Mouse (Mus musculus) limb, embryonic 13.5 days (tissue): ENCODE results near the gene Wdr5. TPM values are rescaled to one million over a fixed set of nuclear protein-coding genes. Genes with fewer than 3 reads are reported as not detected.
A peak's percentile ranks its signal among the peaks of the same experiment; 100 is the strongest.

Source experiments
- ATAC-seq: fragments of 200-750 bp; cut with Nextera tagmentation; 2 replicates; pipeline ENCODE4 v1.8.0; 2017; ENCODE audit warnings: low read depth, moderate number of reproducible peaks, moderate TSS enrichment; ENCODE audit not compliant: low FRiP score
- H3K27ac ChIP-seq: fragments of 300-500 bp; sonication (generic); 2 replicates; pipeline ENCODE4 v1.5.1; 2015; ENCODE audit warnings: inconsistent platforms, mild to moderate bottlenecking, moderate library complexity
- H3K27me3 ChIP-seq: fragments of 300-500 bp; sonication (generic); 2 replicates; pipeline ENCODE4 v1.6.1; 2015; ENCODE audit warnings: mild to moderate bottlenecking, inconsistent platforms
- H3K36me3 ChIP-seq: fragments of 300-500 bp; sonication (generic); 2 replicates; pipeline ENCODE4 v1.6.1; 2015; ENCODE audit warnings: inconsistent platforms, mild to moderate bottlenecking, moderate library complexity
- H3K4me1 ChIP-seq: fragments of 300-500 bp; sonication (generic); 2 replicates; pipeline ENCODE4 v1.6.1; 2015; ENCODE audit warnings: inconsistent platforms
- H3K4me2 ChIP-seq: fragments of 300-500 bp; sonication (generic); replicated peaks from 2 replicates; pipeline ENCODE4 v1.6.1; 2015; ENCODE audit warnings: inconsistent platforms, mild to moderate bottlenecking, moderate library complexity
- H3K4me3 ChIP-seq: fragments of 300-500 bp; sonication (generic); 2 replicates; pipeline ENCODE4 v1.5.1; 2015; ENCODE audit warnings: moderate library complexity, mild to moderate bottlenecking, inconsistent platforms
- H3K9ac ChIP-seq: fragments of 300-500 bp; sonication (generic); 2 replicates; pipeline ENCODE4 v1.6.1; 2015; ENCODE audit warnings: mild to moderate bottlenecking, inconsistent platforms
- H3K9me3 ChIP-seq: fragments of 300-500 bp; sonication (generic); 2 replicates; pipeline ENCODE4 v1.6.1; 2016; ENCODE audit warnings: inconsistent platforms
- WGBS: fragments of 180-500 bp; shearing (Covaris S2); methylation state at CpG from one replicate; pipeline ENCODE4 v1.1.7; 2015; 5-methylcytosine and 5-hydroxymethylcytosine counted together
- polyA plus RNA-seq: library from polyadenylated mRNA; unstranded; fragments of >200 nt; fragmentation: Nextera tagmentation; extraction: Ambion mirVana; gene quantifications from 2 replicates; pipeline ENCODE4 v1.2.1, GENCODE M21; 2015

Wdr5 gene
- polyA plus RNA-seq = 62.5 and 63.6 TPM in 2 replicates

DNA sequence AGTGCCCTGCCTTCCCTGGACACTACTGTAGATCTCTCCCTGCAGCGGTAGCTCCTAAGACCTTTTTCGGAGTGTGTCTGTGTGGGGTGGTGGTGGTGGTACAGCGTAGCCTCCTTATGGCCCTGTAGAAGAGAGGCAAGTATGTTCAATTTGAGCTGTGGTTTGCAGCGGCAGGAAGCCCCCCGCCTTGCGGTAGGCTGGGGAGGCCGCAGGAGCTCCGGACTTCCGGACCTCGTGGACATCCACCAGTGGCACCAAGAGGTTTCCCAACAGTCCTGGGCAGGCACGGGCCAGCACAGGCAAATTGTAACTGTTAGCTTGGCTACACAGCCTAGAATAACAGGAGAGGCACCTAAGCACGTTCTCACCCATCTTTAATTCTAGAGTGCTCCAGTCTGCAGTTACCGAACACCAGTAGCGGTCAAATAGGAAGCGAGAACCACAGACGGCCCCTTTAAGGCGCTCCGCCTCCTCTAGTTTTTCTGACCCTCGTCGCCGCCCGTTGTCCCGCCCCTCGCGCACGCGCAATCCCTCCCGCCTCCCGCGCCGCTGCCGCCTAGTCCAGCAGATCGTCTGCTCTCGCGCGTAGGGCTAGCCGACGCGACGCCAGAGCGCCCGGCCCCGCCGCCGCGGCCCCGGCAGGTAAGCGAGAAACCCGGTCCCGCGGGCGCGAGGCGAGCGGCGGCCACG lies at the start of gene Wdr5:
Wdr5 (plus strand) TSS at position 519 of the 690 bp plus-strand sequence.
- H3K27ac ChIP-seq = peak within 1 kb of the TSS; percentile 89
- peak within 1 kb of the TSS; percentile 98 for H3K4me2 ChIP-seq
- H3K9ac ChIP-seq = peak within 1 kb of the TSS; percentile 96
- peak; percentile 91 for ATAC-seq
- H3K36me3 ChIP-seq = peaks cover 16% of the 10 kb centered on the region
- no peaks in the 10 kb centered on the region for H3K27me3 ChIP-seq
- peak within 1 kb of the TSS; percentile 96 for H3K4me3 ChIP-seq
- WGBS = under 1% methylated on average over 57 of the region's 57 CpGs
- no peaks in the 10 kb centered on the region for H3K9me3 ChIP-seq
- H3K4me1 ChIP-seq = peaks cover 32% of the 10 kb centered on the region

GRCm38 (mm10) chr2:27469292-27469990 lies 45.5 kb upstream of the Wdr5 start:
- 70% methylated on average over 4 of the region's 4 CpGs for WGBS
- Histone ChIP-seq H3K4me2 (no peak overlapping the region), H3K9ac (no peak overlapping the region), H3K27ac (no peak overlapping the region; the same call in 1 of the 2 replicates), H3K27me3 (no peaks in the 10 kb centered on the region), H3K36me3 (peaks cover 74% of the 10 kb centered on the region), H3K4me1 (peaks cover 60% of the 10 kb centered on the region), H3K9me3 (no peaks in the 10 kb centered on the region), H3K4me3 (no peak overlapping the region)
- no peak for ATAC-seq

DNA sequence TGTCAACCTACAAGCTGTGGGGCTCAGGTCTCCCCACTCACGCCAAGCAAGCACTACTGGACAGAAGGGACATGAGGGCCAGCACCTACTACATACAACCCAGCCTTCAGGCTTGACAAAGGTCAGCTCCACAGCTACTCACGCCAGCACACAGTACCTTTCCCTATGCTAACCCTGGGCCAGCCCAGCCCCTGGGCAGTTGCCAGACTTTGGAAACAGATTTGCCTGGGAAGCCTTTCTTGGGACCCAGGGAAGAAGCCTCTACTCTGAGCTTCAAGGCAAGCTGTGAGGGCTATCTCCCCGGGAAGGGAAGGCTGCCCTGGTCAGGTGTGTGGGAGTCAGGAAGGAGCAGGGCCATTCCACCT lies 45.0 kb upstream of the Wdr5 start:
- Histone ChIP-seq H3K27me3 (no peaks in the 10 kb centered on the region), H3K4me3 (no peak overlapping the region), H3K4me1 (peaks cover 60% of the 10 kb centered on the region), H3K36me3 (peaks cover 69% of the 10 kb centered on the region), H3K4me2 (no peak overlapping the region; the same call in 1 of the 2 replicates), H3K27ac (no peak overlapping the region), H3K9me3 (no peaks in the 10 kb centered on the region), H3K9ac (no peak overlapping the region)
- no peak for ATAC-seq
- WGBS = 61% methylated on average over 3 of the region's 3 CpGs

DNA sequence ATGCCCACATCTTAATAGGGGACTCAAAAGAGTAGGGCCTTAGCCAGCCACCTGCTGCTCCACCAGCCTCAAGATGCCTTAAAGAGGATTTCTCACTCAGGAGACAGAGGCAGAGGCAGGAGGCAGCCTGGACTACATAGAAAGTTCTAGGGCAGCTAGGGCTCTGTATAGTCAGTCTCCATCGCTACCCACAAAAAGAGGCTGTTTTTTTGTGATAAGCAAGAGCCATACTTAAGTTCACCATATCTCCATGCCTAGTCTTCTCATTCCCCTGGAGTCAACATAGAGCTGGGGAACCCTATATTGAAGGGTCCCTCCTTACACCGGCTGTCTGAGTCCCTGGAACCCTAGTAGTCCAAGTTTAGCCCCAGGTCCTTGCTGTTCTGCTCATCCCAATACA lies 44.4 kb upstream of the Wdr5 start:
- H3K9me3 ChIP-seq = no peaks in the 10 kb centered on the region
- peaks cover 60% of the 10 kb centered on the region for H3K4me1 ChIP-seq
- no peak overlapping the region for H3K27ac ChIP-seq
- WGBS = 93% methylated on average over 2 of the region's 2 CpGs
- no peak for ATAC-seq
- peaks cover 65% of the 10 kb centered on the region for H3K36me3 ChIP-seq
- no peak overlapping the region for H3K4me2 ChIP-seq
- no peak overlapping the region for H3K4me3 ChIP-seq
- H3K9ac ChIP-seq = no peak overlapping the region
- no peaks in the 10 kb centered on the region for H3K27me3 ChIP-seq

GRCm38 (mm10) chr2:27471170-27471584 lies 43.8 kb upstream of the Wdr5 start:
- no peak; the same call in 1 of the 2 replicates for ATAC-seq
- H3K4me2 ChIP-seq = peak overlapping the region; percentile 94; the same call in 1 of the 2 replicates
- peak overlapping the region; percentile 21; the same call in 1 of the 2 replicates for H3K9ac ChIP-seq
- no peak overlapping the region for H3K4me3 ChIP-seq
- no peak overlapping the region for H3K27ac ChIP-seq
- peaks cover 60% of the 10 kb centered on the region for H3K4me1 ChIP-seq
- peaks cover 58% of the 10 kb centered on the region for H3K36me3 ChIP-seq
- H3K27me3 ChIP-seq = no peaks in the 10 kb centered on the region
- H3K9me3 ChIP-seq = no peaks in the 10 kb centered on the region

- H3K9me3 ChIP-seq = no peaks in the 10 kb centered on the region
- H3K4me3 ChIP-seq = peak overlapping the region; percentile 99
- H3K27me3 ChIP-seq = no peaks in the 10 kb centered on the region
- WGBS = 63% methylated on average over 7 of the region's 7 CpGs
- peaks cover 65% of the 10 kb centered on the region for H3K4me1 ChIP-seq
- no peak for ATAC-seq
- H3K36me3 ChIP-seq = peaks cover 40% of the 10 kb centered on the region
- H3K27ac ChIP-seq = no peak overlapping the region
- peak overlapping the region; percentile 98 for H3K9ac ChIP-seq
- H3K4me2 ChIP-seq = peak overlapping the region; percentile 94
Measured at GRCm38 (mm10) chr2:27473061-27473765, 41.7 kb upstream of the Wdr5 start.

DNA sequence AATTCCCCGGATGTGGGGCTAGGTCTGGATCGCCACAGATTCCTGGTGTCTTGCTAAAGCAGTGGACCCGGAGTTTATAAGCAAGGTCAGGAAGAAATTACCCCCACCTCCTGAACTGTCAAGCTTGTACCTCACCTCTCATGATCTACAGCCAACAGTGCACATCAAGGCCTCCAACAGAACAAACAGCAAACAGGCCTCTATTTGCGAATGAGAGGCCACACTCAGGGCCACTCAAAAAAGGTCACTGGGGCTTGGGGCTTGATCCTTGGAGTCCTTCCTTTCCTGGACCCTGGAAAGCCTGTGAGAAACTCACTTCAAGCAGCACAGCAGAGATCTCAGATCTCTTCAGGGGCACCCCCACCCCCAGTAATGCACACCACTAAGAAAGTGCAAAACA lies 41.0 kb upstream of the Wdr5 start:
- peak overlapping the region; percentile 99 for H3K4me3 ChIP-seq
- peak overlapping the region; percentile 94 for H3K4me2 ChIP-seq
- peak overlapping the region; percentile 97; the same call in 1 of the 2 replicates for H3K27ac ChIP-seq
- no peaks in the 10 kb centered on the region for H3K9me3 ChIP-seq
- H3K9ac ChIP-seq = peak overlapping the region; percentile 98
- no peak for ATAC-seq
- peaks cover 62% of the 10 kb centered on the region for H3K4me1 ChIP-seq
- 15% methylated on average over 4 of the region's 4 CpGs for WGBS
- no peaks in the 10 kb centered on the region for H3K27me3 ChIP-seq
- peaks cover 36% of the 10 kb centered on the region for H3K36me3 ChIP-seq

GRCm38 (mm10) chr2:27474621-27475484 lies 40.1 kb upstream of the Wdr5 start:
- no peaks in the 10 kb centered on the region for H3K27me3 ChIP-seq
- under 1% methylated on average over 83 of the region's 84 CpGs for WGBS
- H3K4me1 ChIP-seq = peaks cover 53% of the 10 kb centered on the region
- no peaks in the 10 kb centered on the region for H3K9me3 ChIP-seq
- H3K9ac ChIP-seq = peak overlapping the region; percentile 98
- H3K27ac ChIP-seq = peak overlapping the region; percentile 97
- peak; percentile 8 for ATAC-seq
- peaks cover 28% of the 10 kb centered on the region for H3K36me3 ChIP-seq
- H3K4me2 ChIP-seq = peak overlapping the region; percentile 94
- H3K4me3 ChIP-seq = peak overlapping the region; percentile 99

GRCm38 (mm10) chr2:27475495-27476302 lies 39.3 kb upstream of the Wdr5 start:
- Histone ChIP-seq H3K4me2 (peak overlapping the region; percentile 94), H3K9me3 (no peaks in the 10 kb centered on the region), H3K36me3 (peaks cover 24% of the 10 kb centered on the region), H3K9ac (peak overlapping the region; percentile 98), H3K27ac (peak overlapping the region; percentile 97), H3K4me3 (peak overlapping the region; percentile 99), H3K4me1 (peaks cover 44% of the 10 kb centered on the region), H3K27me3 (no peaks in the 10 kb centered on the region)
- under 1% methylated on average over 66 of the region's 96 CpGs for WGBS
- ATAC-seq = peak; percentile 97

- Histone ChIP-seq H3K27me3 (no peaks in the 10 kb centered on the region), H3K9me3 (no peaks in the 10 kb centered on the region), H3K4me1 (peaks cover 36% of the 10 kb centered on the region), H3K36me3 (peaks cover 17% of the 10 kb centered on the region), H3K27ac (peak overlapping the region; percentile 93), H3K9ac (peak overlapping the region; percentile 73), H3K4me3 (peak overlapping the region; percentile 99), H3K4me2 (peak overlapping the region; percentile 94)
- ATAC-seq = no peak
- 27% methylated on average over 11 of the region's 11 CpGs for WGBS
Measured at GRCm38 (mm10) chr2:27476303-27477192, 38.4 kb upstream of the Wdr5 start.
